Mouse (Mus musculus) liver, embryonic 14.5 days (tissue): Measurements from ENCODE around the gene Dcps. TPM values are rescaled to one million over a fixed set of nuclear protein-coding genes. Genes with fewer than 3 reads are reported as not detected.
A peak's percentile ranks its signal among the peaks of the same experiment; 100 is the strongest.

Source experiments
- ATAC-seq: fragments of 200-750 bp; cut with Nextera tagmentation; 2 replicates; pipeline ENCODE4 v1.8.0; 2017; ENCODE audit warnings: moderate number of reproducible peaks, mild to moderate bottlenecking, moderate library complexity; ENCODE audit not compliant: insufficient read depth
- DNase-seq, 3 experiments: peaks; one replicate each; pipeline ENCODE4 v3.0.0-alpha.2; 2012 to 2013; ENCODE audit warnings: low read depth in 3 of 3, low spot score in 3 of 3
- H3K27ac ChIP-seq: fragments of 300-500 bp; sonication (generic); 2 replicates; pipeline ENCODE4 v1.5.1; 2014; ENCODE audit warnings: moderate library complexity, mild to moderate bottlenecking, control low read depth, inconsistent platforms
- H3K27me3 ChIP-seq: fragments of 300-500 bp; sonication (generic); 2 replicates; pipeline ENCODE4 v1.6.1; 2014; ENCODE audit warnings: mild to moderate bottlenecking, low read length, moderate library complexity; ENCODE audit not compliant: control insufficient read depth, insufficient read depth
- H3K36me3 ChIP-seq: fragments of 300-500 bp; sonication (generic); replicated peaks from 2 replicates; pipeline ENCODE4 v1.6.1; 2014; ENCODE audit warnings: low read depth; ENCODE audit not compliant: control insufficient read depth, insufficient read depth
- H3K4me1 ChIP-seq, 2 experiments: fragments of 200-500 bp in 1 of 2; fragments of 300-500 bp in 1 of 2; sonication (generic) in 1 of 2; replicated peaks; 2 replicates each; pipeline ENCODE4 v1.6.1; 2012 to 2014; ENCODE audit warnings: antibody characterized with exemption in 1 of 2, inconsistent platforms in 1 of 2, low read length in 1 of 2; ENCODE audit not compliant: control insufficient read depth in 2 of 2, insufficient read depth in 2 of 2
- H3K4me2 ChIP-seq: fragments of 300-500 bp; sonication (generic); 2 replicates; pipeline ENCODE4 v1.6.1; 2014; ENCODE audit warnings: low read depth, mild to moderate bottlenecking, control low read depth, moderate library complexity
- H3K4me3 ChIP-seq, 2 experiments: fragments of 200-500 bp in 1 of 2; fragments of 300-500 bp in 1 of 2; sonication (generic) in 1 of 2; 2 replicates each; pipeline ENCODE4 v1.5.1; 2012 to 2014; ENCODE audit warnings: low read depth in 2 of 2, low read length in 2 of 2, mild to moderate bottlenecking in 2 of 2, control low read depth in 1 of 2, inconsistent platforms in 1 of 2, moderate library complexity in 1 of 2; ENCODE audit not compliant: insufficient read depth in 1 of 2
- H3K9ac ChIP-seq: fragments of 300-500 bp; sonication (generic); replicated peaks from 2 replicates; pipeline ENCODE4 v1.6.1; 2014; ENCODE audit warnings: mild to moderate bottlenecking, control low read depth, moderate library complexity
- H3K9me3 ChIP-seq: fragments of 300-500 bp; sonication (generic); 2 replicates; pipeline ENCODE4 v1.6.1; 2016; ENCODE audit warnings: low read length, mixed read lengths; ENCODE audit not compliant: control insufficient read depth
- CTCF ChIP-seq: IDR thresholded peaks from 2 replicates; pipeline ENCODE4 v1.5.1; 2016; ENCODE audit warnings: antibody characterized with exemption, low read depth, control low read depth
- EP300 ChIP-seq: IDR thresholded peaks from 2 replicates; pipeline ENCODE4 v1.6.1; 2016; ENCODE audit warnings: antibody characterized with exemption, low read depth
- WGBS: fragments of 180-500 bp; shearing (Covaris S2); extraction: QIAGEN DNeasy Blood & Tissue Kit; methylation state at CpG from one replicate; pipeline ENCODE4 v1.1.7; 2014; ENCODE audit not compliant: insufficient replicate concordance; 5-methylcytosine and 5-hydroxymethylcytosine counted together
- polyA plus RNA-seq, 2 experiments: library from polyadenylated mRNA; depleted of rRNA in 1 of 2; stranded (reverse) in 1 of 2; unstranded in 1 of 2; fragments of >200 nt; fragmentation: Nextera tagmentation in 1 of 2; extraction: Ambion mirVana in 1 of 2; gene quantifications; 2 replicates each; pipeline versions ENCODE4 v1.2.1 to v1.2.3; 2012 to 2014

Gene Dcps
- polyA plus RNA-seq, 2 experiments: 36.5 to 48.0 TPM

DNA sequence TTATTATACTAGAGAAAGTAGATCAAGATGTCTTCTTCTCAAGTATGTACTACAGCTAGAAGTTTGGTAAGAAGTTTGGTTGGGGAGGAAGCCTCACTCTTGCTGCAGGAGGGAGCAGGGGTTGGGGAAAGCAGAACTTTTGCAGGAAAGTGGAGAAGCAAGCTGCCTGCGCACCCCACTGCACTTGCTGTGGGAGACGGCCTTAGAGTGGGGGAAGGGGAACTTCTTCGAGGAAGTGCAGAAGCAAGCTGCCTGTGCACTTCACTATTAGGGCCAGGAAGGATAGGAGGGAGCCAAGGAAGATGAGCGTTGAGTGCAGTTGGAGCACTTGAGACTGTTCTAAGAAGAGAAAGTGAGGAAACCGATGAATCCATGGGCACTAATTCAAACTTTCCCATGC is 7.5 kb upstream of the Dcps start:
- DNase-seq (no peak), ATAC-seq (no peak)
- 22% methylated on average over 5 of the region's 5 CpGs for WGBS

DNA sequence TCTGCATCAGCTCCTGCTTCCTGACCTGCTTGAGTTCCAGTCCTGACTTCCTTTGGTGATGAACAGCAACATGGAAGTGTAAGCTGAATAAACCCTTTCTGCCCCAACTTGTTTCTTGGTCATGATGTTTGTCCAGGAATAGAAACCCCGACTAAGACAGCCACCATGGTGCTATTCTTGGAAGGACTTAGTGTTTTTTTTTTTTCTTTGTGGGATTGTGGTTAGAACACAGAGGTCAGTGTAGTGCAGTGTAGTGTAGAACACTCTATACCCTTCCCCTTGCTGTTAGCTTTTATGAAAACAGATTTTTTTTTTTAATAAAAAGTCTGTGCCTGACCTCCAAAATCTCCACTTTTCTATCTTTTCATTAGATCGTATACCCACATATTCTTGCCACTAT is 7.0 kb upstream of the Dcps start:
- DNase-seq: no peak
- Histone ChIP-seq H3K36me3 (no peaks in the 10 kb centered on the region), H3K9ac (no peak overlapping the region), H3K4me1 (peaks cover 0 to 2% of the 10 kb centered on the region in 2 experiments; a peak in 1 of 4 replicates), H3K27me3 (no peaks in the 10 kb centered on the region), H3K4me2 (no peak overlapping the region), H3K9me3 (no peaks in the 10 kb centered on the region), H3K27ac (no peak overlapping the region), H3K4me3 (no peak overlapping the region)
- TF ChIP-seq CTCF (no peak), EP300 (no peak)
- ATAC-seq: no peak
- WGBS: 34% methylated on average over 2 of the region's 2 CpGs

More for the DNA sequence above, 7.5 kb upstream of the Dcps start:
- no peak overlapping the region for H3K9ac ChIP-seq
- no peak overlapping the region for H3K4me3 ChIP-seq
- peaks cover 0 to 2% of the 10 kb centered on the region in 2 experiments; a peak in 1 of 4 replicates for H3K4me1 ChIP-seq
- H3K36me3 ChIP-seq: no peaks in the 10 kb centered on the region
- no peaks in the 10 kb centered on the region for H3K27me3 ChIP-seq
- no peak overlapping the region for H3K27ac ChIP-seq
- H3K9me3 ChIP-seq: no peaks in the 10 kb centered on the region
- no peak overlapping the region for H3K4me2 ChIP-seq
- TF ChIP-seq CTCF (no peak), EP300 (no peak)

DNA sequence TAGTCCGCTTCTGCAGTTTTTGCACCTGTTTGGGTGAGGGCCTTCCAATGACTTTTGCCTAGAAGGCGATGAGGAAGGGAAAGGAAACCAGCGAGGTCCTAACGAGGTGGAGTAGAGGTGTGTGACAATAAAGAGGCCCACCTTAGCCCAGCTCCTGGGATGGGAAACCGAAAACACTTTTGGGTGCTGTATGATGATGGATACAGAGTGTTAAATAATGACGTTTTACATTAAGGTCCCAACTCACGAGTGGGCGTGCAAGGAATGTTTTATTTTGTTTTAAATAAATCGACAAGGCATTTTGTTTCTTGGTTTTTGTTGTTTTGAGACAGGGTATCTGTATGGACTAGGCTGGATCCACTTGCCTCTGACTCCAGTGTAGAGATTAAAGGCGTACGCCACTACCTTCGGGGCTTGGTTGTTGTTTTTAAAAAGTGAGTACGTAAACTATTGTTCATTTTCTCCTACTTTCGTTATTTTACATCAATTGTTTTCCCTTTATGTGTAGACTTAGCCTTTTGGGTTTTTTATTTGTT is 331 bp upstream of the Dcps start:
- ATAC-seq (peak; percentile 5; the same call in 1 of the 2 replicates), DNase-seq (no peak)
- Histone ChIP-seq H3K36me3 (no peaks in the 10 kb centered on the region), H3K9ac (peak overlapping the region; percentile 53), H3K4me3 (peak overlapping the region; percentile 59 to 77), H3K4me1 (peaks cover 15 to 18% of the 10 kb centered on the region in 2 experiments), H3K27me3 (no peaks in the 10 kb centered on the region), H3K27ac (no peak overlapping the region), H3K9me3 (no peaks in the 10 kb centered on the region), H3K4me2 (peak overlapping the region; percentile 95)
- no peak for TF ChIP-seq EP300
- no peak for TF ChIP-seq CTCF
- WGBS: 34% methylated on average over 14 of the region's 14 CpGs

DNA sequence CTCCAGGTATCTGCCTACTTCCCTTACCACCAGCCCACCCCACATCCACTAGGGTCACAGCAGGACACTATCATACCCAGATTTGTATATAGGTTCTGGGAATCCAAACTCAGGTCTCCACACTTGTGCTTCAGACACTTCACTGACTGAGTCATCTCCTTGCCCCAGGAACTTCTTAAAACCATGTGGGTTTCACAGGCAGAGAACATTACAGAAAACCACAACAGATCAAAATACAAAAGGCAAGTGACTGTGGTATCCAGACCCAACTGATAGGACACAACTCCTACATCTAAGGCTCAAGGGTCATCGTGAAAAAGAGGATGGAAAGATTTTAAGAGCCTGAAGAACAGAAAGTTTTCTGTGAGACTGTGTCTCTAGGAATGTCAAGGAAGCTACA is 2.5 kb downstream of the Dcps start:
- DNase-seq (no peak), ATAC-seq (no peak)
- Histone ChIP-seq H3K4me3 (no peak overlapping the region), H3K4me1 (peaks cover 15 to 18% of the 10 kb centered on the region in 2 experiments), H3K27ac (no peak overlapping the region), H3K9ac (no peak overlapping the region; the same call in 1 of the 2 replicates), H3K36me3 (peaks cover 2% of the 10 kb centered on the region), H3K4me2 (no peak overlapping the region), H3K27me3 (no peaks in the 10 kb centered on the region), H3K9me3 (no peaks in the 10 kb centered on the region)
- TF ChIP-seq CTCF: no peak
- no peak for TF ChIP-seq EP300
- 59% methylated on average over 1 of the region's 1 CpGs for WGBS

DNA sequence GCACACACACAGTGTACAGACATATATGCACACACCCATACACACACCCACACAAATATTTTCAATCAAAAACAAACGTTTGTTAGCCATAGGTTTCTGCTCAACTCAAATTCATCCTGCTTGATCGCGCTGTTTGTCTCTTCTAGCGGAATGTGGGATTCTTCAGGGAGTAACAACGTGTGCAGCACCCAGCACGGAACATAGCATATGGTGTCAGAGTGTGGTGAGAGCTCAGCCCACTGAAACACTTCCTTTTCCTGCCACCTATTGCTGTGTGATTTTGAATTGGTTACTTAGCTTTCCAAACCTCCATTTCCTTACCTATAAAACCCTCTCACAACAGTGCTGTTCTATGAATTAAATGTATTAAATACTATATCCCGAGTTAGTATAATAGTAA is 5.8 kb downstream of the Dcps start:
- Histone ChIP-seq H3K27me3 (no peaks in the 10 kb centered on the region), H3K4me1 (peaks cover 14 to 20% of the 10 kb centered on the region in 2 experiments), H3K9ac (no peak overlapping the region), H3K27ac (no peak overlapping the region), H3K36me3 (peaks cover 2% of the 10 kb centered on the region), H3K4me3 (no peak overlapping the region), H3K9me3 (no peaks in the 10 kb centered on the region), H3K4me2 (no peak overlapping the region)
- DNase-seq (no peak), ATAC-seq (no peak)
- WGBS: 83% methylated on average over 7 of the region's 7 CpGs
- TF ChIP-seq EP300 (no peak), CTCF (no peak)
